Mouse (Mus musculus) layer of hippocampus, adult 2 months (tissue): ENCODE results near the gene Lpp. TPM values are rescaled to one million over a fixed set of nuclear protein-coding genes. Genes with fewer than 3 reads are reported as not detected.

Source experiments
- DNase-seq, 2 experiments: peaks; one replicate each; pipeline ENCODE4 v3.0.0; 2022; ENCODE audit warnings: low spot score in 2 of 2
- H3K27ac ChIP-seq: fragments of 200-600 bp; 2 replicates; pipeline ENCODE4 v1.8.1; 2022
- H3K4me3 ChIP-seq: fragments of 200-600 bp; 2 replicates; pipeline ENCODE4 v1.8.1; 2022; ENCODE audit warnings: mild to moderate bottlenecking
- CTCF ChIP-seq: fragments of 200-600 bp; conservative IDR thresholded peaks from 2 replicates; pipeline ENCODE4 v1.8.1; 2022; ENCODE audit warnings: antibody characterized with exemption, mild to moderate bottlenecking, moderate library complexity
- total RNA-seq, 2 experiments: library from RNA; stranded (reverse); gene quantifications; 2 replicates each; pipeline ENCODE4 v1.2.3; 2021

Lpp gene
- total RNA-seq, 2 experiments from 2014 or later = 10.1 to 10.5 TPM

- no peak for TF ChIP-seq CTCF
- no peak overlapping the region for H3K4me3 ChIP-seq
- H3K27ac ChIP-seq = no peak overlapping the region
- no peak for DNase-seq
Measured at GRCm38 (mm10) chr16:24406521-24406920, 13.2 kb downstream of the Lpp start.

- Histone ChIP-seq H3K4me3 (no peak overlapping the region), H3K27ac (no peak overlapping the region)
- DNase-seq = no peak
- TF ChIP-seq CTCF = no peak
Measured at GRCm38 (mm10) chr16:24411281-24411680, 18.0 kb downstream of the Lpp start.

- DNase-seq = no peak
- no peak for TF ChIP-seq CTCF
- H3K4me3 ChIP-seq = no peak overlapping the region
- no peak overlapping the region for H3K27ac ChIP-seq
Measured at GRCm38 (mm10) chr16:24412193-24412592, 18.9 kb downstream of the Lpp start.

- no peak for TF ChIP-seq CTCF
- DNase-seq = no peak
- H3K4me3 ChIP-seq = no peak overlapping the region
Measured at GRCm38 (mm10) chr16:24413059-24413458, 19.8 kb downstream of the Lpp start.

GRCm38 (mm10) chr16:24418022-24418421 is 24.7 kb downstream of the Lpp start:
- no peak overlapping the region for H3K4me3 ChIP-seq
- H3K27ac ChIP-seq = no peak overlapping the region
- no peak for TF ChIP-seq CTCF
- no peak for DNase-seq

More at GRCm38 (mm10) chr16:24413059-24413458, 19.8 kb downstream of the Lpp start:
- no peak overlapping the region for H3K27ac ChIP-seq

GRCm38 (mm10) chr16:24420603-24421120 is 27.4 kb downstream of the Lpp start:
- TF ChIP-seq CTCF = no peak
- H3K27ac ChIP-seq = no peak overlapping the region
- H3K4me3 ChIP-seq = no peak overlapping the region
- DNase-seq = no peak

GRCm38 (mm10) chr16:24421687-24422418 is 28.5 kb downstream of the Lpp start:
- TF ChIP-seq CTCF = no peak
- no peak overlapping the region for H3K4me3 ChIP-seq

GRCm38 (mm10) chr16:24423196-24423595 is 29.9 kb downstream of the Lpp start:
- H3K27ac ChIP-seq = no peak overlapping the region
- no peak for TF ChIP-seq CTCF
- DNase-seq = no peak
- no peak overlapping the region for H3K4me3 ChIP-seq

More at GRCm38 (mm10) chr16:24421687-24422418, 28.5 kb downstream of the Lpp start:
- no peak for DNase-seq
- H3K27ac ChIP-seq = no peak overlapping the region

- no peak for TF ChIP-seq CTCF
- DNase-seq = no peak
- Histone ChIP-seq H3K4me3 (no peak overlapping the region), H3K27ac (no peak overlapping the region)
Measured at GRCm38 (mm10) chr16:24423751-24424150, 30.4 kb downstream of the Lpp start.

- H3K27ac ChIP-seq = no peak overlapping the region
- TF ChIP-seq CTCF = no peak
Measured at GRCm38 (mm10) chr16:24424356-24424977, 31.2 kb downstream of the Lpp start.

GRCm38 (mm10) chr16:24425816-24426215 is 32.5 kb downstream of the Lpp start:
- no peak overlapping the region for H3K4me3 ChIP-seq
- TF ChIP-seq CTCF = no peak
- no peak overlapping the region for H3K27ac ChIP-seq
- no peak for DNase-seq

More at GRCm38 (mm10) chr16:24424356-24424977, 31.2 kb downstream of the Lpp start:
- H3K4me3 ChIP-seq = no peak overlapping the region
- DNase-seq = no peak

- Histone ChIP-seq H3K27ac (no peak overlapping the region), H3K4me3 (no peak overlapping the region)
- no peak for TF ChIP-seq CTCF
- DNase-seq = no peak
Measured at GRCm38 (mm10) chr16:24427606-24428005, 34.3 kb downstream of the Lpp start.

GRCm38 (mm10) chr16:24428055-24428454 is 34.7 kb downstream of the Lpp start:
- DNase-seq = no peak
- no peak for TF ChIP-seq CTCF
- Histone ChIP-seq H3K4me3 (no peak overlapping the region), H3K27ac (no peak overlapping the region)
